Mouse (Mus musculus) liver, postnatal 0 days (tissue): ENCODE data around the gene Six6. TPM values are rescaled to one million over a fixed set of nuclear protein-coding genes. Genes with fewer than 3 reads are reported as not detected.

Experiments
- ATAC-seq: fragments of 200-750 bp; cut with Nextera tagmentation; 2 replicates; pipeline ENCODE4 v1.8.0; 2017; ENCODE audit warnings: mild to moderate bottlenecking, moderate library complexity
- DNase-seq: peaks from one replicate; pipeline ENCODE4 v3.0.0-alpha.2; 2016
- H3K27ac ChIP-seq: fragments of 300-500 bp; sonication (generic); 2 replicates; pipeline ENCODE4 v1.5.1; 2014; ENCODE audit warnings: antibody characterized with exemption, moderate library complexity, mild to moderate bottlenecking, low read depth
- H3K27me3 ChIP-seq: fragments of 300-500 bp; sonication (generic); 2 replicates; pipeline ENCODE4 v1.6.1; 2014; ENCODE audit warnings: low read length, control low read depth, mixed read lengths; ENCODE audit not compliant: insufficient read depth
- H3K36me3 ChIP-seq: fragments of 300-500 bp; sonication (generic); replicated peaks from 2 replicates; pipeline ENCODE4 v1.6.1; 2014; ENCODE audit warnings: mild to moderate bottlenecking, control low read depth, low read length, moderate library complexity, mixed read lengths; ENCODE audit not compliant: insufficient read depth
- H3K4me1 ChIP-seq: fragments of 300-500 bp; sonication (generic); 2 replicates; pipeline ENCODE4 v1.6.1; 2014; ENCODE audit warnings: antibody characterized with exemption, mild to moderate bottlenecking, control low read depth; ENCODE audit not compliant: insufficient read depth
- H3K4me2 ChIP-seq: fragments of 300-500 bp; sonication (generic); 2 replicates; pipeline ENCODE4 v1.6.1; 2014; ENCODE audit warnings: low read depth, mild to moderate bottlenecking, low read length, moderate library complexity, mixed read lengths
- H3K4me3 ChIP-seq: fragments of 300-500 bp; sonication (generic); 2 replicates; pipeline ENCODE4 v1.5.1; 2014; ENCODE audit warnings: low read depth, low read length
- H3K9ac ChIP-seq: fragments of 300-500 bp; sonication (generic); replicated peaks from 2 replicates; pipeline ENCODE4 v1.6.1; 2014; ENCODE audit warnings: mild to moderate bottlenecking, moderate library complexity
- H3K9me3 ChIP-seq: fragments of 300-500 bp; sonication (generic); 2 replicates; pipeline ENCODE4 v1.6.1; 2016; ENCODE audit warnings: mild to moderate bottlenecking, control low read depth, low read length, mixed read lengths
- CTCF ChIP-seq: sonication (generic); IDR thresholded peaks from 2 replicates; pipeline ENCODE4 v1.5.1; 2016; ENCODE audit warnings: antibody characterized with exemption, low read depth
- EP300 ChIP-seq: IDR thresholded peaks from 2 replicates; pipeline ENCODE4 v1.6.1; 2016; ENCODE audit warnings: antibody characterized with exemption, low read depth, mild to moderate bottlenecking
- WGBS: fragments of 180-500 bp; shearing (Covaris S2); extraction: QIAGEN DNeasy Blood & Tissue Kit; methylation state at CpG from one replicate; pipeline ENCODE4 v1.1.7; 2014; ENCODE audit not compliant: insufficient replicate concordance; 5-methylcytosine and 5-hydroxymethylcytosine counted together
- polyA plus RNA-seq: library from polyadenylated mRNA; unstranded; fragments of >200 nt; fragmentation: Nextera tagmentation; extraction: Ambion mirVana; gene quantifications from 2 replicates; pipeline ENCODE4 v1.2.1, GENCODE M21; 2015

Six6 gene
- polyA plus RNA-seq, 1 experiment from 2014 or later: not detected

GRCm38 (mm10) chr12:72983071-72983857 lies 43.6 kb downstream of the Six6 start:
- WGBS: 70% methylated on average over 8 of the region's 8 CpGs
- Histone ChIP-seq H3K27me3 (no peaks in the 10 kb centered on the region), H3K4me2 (no peak overlapping the region), H3K9me3 (no peaks in the 10 kb centered on the region), H3K36me3 (no peaks in the 10 kb centered on the region), H3K4me1 (no peaks in the 10 kb centered on the region), H3K27ac (no peak overlapping the region), H3K4me3 (no peak overlapping the region), H3K9ac (no peak overlapping the region)
- DNase-seq: no peak
- TF ChIP-seq CTCF: no peak
- no peak for TF ChIP-seq EP300
- no peak for ATAC-seq

Other genes with a start within 250 kb of the Six6 start
- 36.1 and 42.8 TPM in 2 replicates for gene Ppm1a, start 182.4 kb upstream of the Six6 start, polyA plus RNA-seq
- gene 4930447C04Rik, start 882 bp downstream of the Six6 start, polyA plus RNA-seq: 0.07 and 0.14 TPM in 2 replicates
- gene Six1, start 114.0 kb downstream of the Six6 start, polyA plus RNA-seq: 0.04 and 0.17 TPM in 2 replicates
- not detected in 2 replicates for gene Six4, start 173.6 kb downstream of the Six6 start, polyA plus RNA-seq
- gene Mnat1, start 183.8 kb downstream of the Six6 start, polyA plus RNA-seq: 8.6 and 8.9 TPM in 2 replicates